Mouse (Mus musculus) limb, embryonic 14.5 days (tissue): ENCODE data around the gene Zbtb44. TPM values are rescaled to one million over a fixed set of nuclear protein-coding genes. Genes with fewer than 3 reads are reported as not detected.

Experiments used
- ATAC-seq: fragments of 200-750 bp; cut with Nextera tagmentation; 2 replicates; pipeline ENCODE4 v1.8.0; 2017; ENCODE audit warnings: low read depth, moderate number of reproducible peaks, moderate TSS enrichment; ENCODE audit not compliant: low FRiP score
- DNase-seq: peaks from one replicate; pipeline ENCODE4 v3.0.0-alpha.2; 2015; ENCODE audit warnings: low spot score
- H3K27ac ChIP-seq: fragments of 300-500 bp; sonication (generic); replicated peaks from 2 replicates; pipeline ENCODE4 v1.5.1; 2014; ENCODE audit warnings: low read depth, mild to moderate bottlenecking, low read length, moderate library complexity, mixed read lengths
- H3K27me3 ChIP-seq: fragments of 300-500 bp; sonication (generic); 2 replicates; pipeline ENCODE4 v1.6.1; 2014; ENCODE audit warnings: low read length, mixed read lengths; ENCODE audit not compliant: control insufficient read depth, insufficient read depth
- H3K36me3 ChIP-seq: fragments of 300-500 bp; sonication (generic); 2 replicates; pipeline ENCODE4 v1.6.1; 2014; ENCODE audit warnings: mild to moderate bottlenecking, low read length, moderate library complexity, mixed read lengths; ENCODE audit not compliant: control insufficient read depth, insufficient read depth
- H3K4me1 ChIP-seq: fragments of 300-500 bp; sonication (generic); 2 replicates; pipeline ENCODE4 v1.6.1; 2014; ENCODE audit warnings: antibody characterized with exemption, low read length, mixed read lengths; ENCODE audit not compliant: control insufficient read depth, insufficient read depth
- H3K4me2 ChIP-seq: fragments of 300-500 bp; sonication (generic); replicated peaks from 2 replicates; pipeline ENCODE4 v1.6.1; 2014; ENCODE audit warnings: low read depth, mild to moderate bottlenecking, low read length, moderate library complexity; ENCODE audit not compliant: severe bottlenecking
- H3K4me3 ChIP-seq: fragments of 300-500 bp; sonication (generic); replicated peaks from 2 replicates; pipeline ENCODE4 v1.5.1; 2014; ENCODE audit warnings: low read length
- H3K9ac ChIP-seq: fragments of 300-500 bp; sonication (generic); 2 replicates; pipeline ENCODE4 v1.6.1; 2014; ENCODE audit warnings: mild to moderate bottlenecking, low read depth, low read length, moderate library complexity; ENCODE audit not compliant: severe bottlenecking
- H3K9me3 ChIP-seq: fragments of 300-500 bp; sonication (generic); 2 replicates; pipeline ENCODE4 v1.6.1; 2016; ENCODE audit warnings: low read length; ENCODE audit not compliant: control insufficient read depth
- POLR2A ChIP-seq: fragments of 200-500 bp; IDR thresholded peaks from 2 replicates; pipeline ENCODE4 v1.8.0; 2012; ENCODE audit warnings: inconsistent platforms, mild to moderate bottlenecking, moderate library complexity, borderline replicate concordance; ENCODE audit not compliant: insufficient read depth, insufficient read length; ENCODE audit errors: extremely low read depth
- WGBS: fragments of 180-500 bp; shearing (Covaris S2); extraction: QIAGEN DNeasy Blood & Tissue Kit; methylation state at CpG from one replicate; pipeline ENCODE4 v1.1.7; 2014; 5-methylcytosine and 5-hydroxymethylcytosine counted together
- polyA plus RNA-seq, 2 experiments: library from polyadenylated mRNA; depleted of rRNA in 1 of 2; stranded (reverse) in 1 of 2; unstranded in 1 of 2; fragments of >200 nt; fragmentation: Nextera tagmentation in 1 of 2; extraction: Ambion mirVana in 1 of 2; gene quantifications; 2 replicates each; pipeline versions ENCODE4 v1.2.1 to v1.2.3; 2012 to 2014

The Zbtb44 gene
- polyA plus RNA-seq, 2 experiments: 6.9 to 8.3 TPM

DNA sequence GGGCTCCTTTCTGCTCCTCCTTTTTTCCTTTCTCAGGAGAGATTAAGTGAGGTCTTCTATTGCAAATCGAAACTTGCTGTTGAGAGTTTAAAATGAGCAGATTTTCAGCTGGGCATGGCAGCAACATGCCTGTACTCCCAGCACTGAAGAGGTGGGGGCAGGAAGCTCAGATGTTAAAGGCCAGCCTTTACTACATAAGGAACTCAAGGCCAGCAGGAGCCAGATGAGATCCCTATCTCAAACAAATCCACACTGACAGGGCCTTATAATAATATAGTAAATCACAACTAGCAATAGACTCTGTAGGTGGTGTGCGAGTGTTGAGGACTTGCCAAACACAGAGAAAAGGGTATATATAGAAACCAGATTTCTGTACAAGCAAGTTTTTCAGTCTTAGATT, 28.3 kb downstream of the Zbtb44 start:
- no peak overlapping the region for H3K9ac ChIP-seq
- H3K36me3 ChIP-seq: peaks cover 39% of the 10 kb centered on the region
- no peaks in the 10 kb centered on the region for H3K9me3 ChIP-seq
- DNase-seq (no peak), ATAC-seq (no peak)
- H3K4me1 ChIP-seq: no peaks in the 10 kb centered on the region
- H3K4me2 ChIP-seq: no peak overlapping the region
- 77% methylated on average over 2 of the region's 2 CpGs for WGBS
- no peaks in the 10 kb centered on the region for H3K27me3 ChIP-seq
- TF ChIP-seq POLR2A: no peak
- no peak overlapping the region for H3K4me3 ChIP-seq
- H3K27ac ChIP-seq: no peak overlapping the region

GRCm38 (mm10) chr9:31070706-31071105, 40.3 kb downstream of the Zbtb44 start:
- no peak for DNase-seq
- Histone ChIP-seq H3K9ac (no peak overlapping the region), H3K4me3 (no peak overlapping the region), H3K4me1 (0 out of 2 replicates have a peak, but pooled peaks cover 4% of the 10 kb centered on the region), H3K27ac (no peak overlapping the region), H3K27me3 (no peaks in the 10 kb centered on the region), H3K9me3 (no peaks in the 10 kb centered on the region), H3K4me2 (no peak overlapping the region), H3K36me3 (peaks cover 36% of the 10 kb centered on the region)
- 99% methylated on average over 8 of the region's 8 CpGs for WGBS
- no peak for TF ChIP-seq POLR2A
- ATAC-seq: no peak

DNA sequence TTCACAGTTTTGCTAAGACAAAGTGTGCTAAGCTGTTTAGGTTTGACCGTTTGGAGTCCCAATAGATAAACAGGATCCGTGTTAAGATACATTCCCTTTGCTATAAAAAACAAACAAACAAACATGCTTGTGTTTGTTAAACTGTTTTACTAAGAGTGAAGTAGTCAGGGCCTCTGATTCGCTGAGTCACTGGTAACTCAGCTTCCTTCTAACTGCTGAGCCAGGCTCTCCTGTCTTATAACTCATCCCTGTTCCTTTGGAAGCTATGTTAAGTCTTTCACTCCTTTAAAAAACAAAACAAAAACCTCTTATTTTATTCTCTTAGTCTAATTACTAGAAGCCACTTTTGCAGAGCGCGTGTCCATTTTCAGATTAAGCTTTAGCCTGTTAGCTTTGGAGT, 41.8 kb downstream of the Zbtb44 start:
- Histone ChIP-seq H3K9ac (no peak overlapping the region), H3K4me2 (no peak overlapping the region), H3K4me1 (no peaks in the 10 kb centered on the region), H3K36me3 (peaks cover 25% of the 10 kb centered on the region), H3K27me3 (no peaks in the 10 kb centered on the region), H3K4me3 (no peak overlapping the region), H3K9me3 (no peaks in the 10 kb centered on the region), H3K27ac (no peak overlapping the region)
- TF ChIP-seq POLR2A: no peak
- ATAC-seq (no peak), DNase-seq (no peak)
- WGBS: 87% methylated on average over 5 of the region's 5 CpGs

DNA sequence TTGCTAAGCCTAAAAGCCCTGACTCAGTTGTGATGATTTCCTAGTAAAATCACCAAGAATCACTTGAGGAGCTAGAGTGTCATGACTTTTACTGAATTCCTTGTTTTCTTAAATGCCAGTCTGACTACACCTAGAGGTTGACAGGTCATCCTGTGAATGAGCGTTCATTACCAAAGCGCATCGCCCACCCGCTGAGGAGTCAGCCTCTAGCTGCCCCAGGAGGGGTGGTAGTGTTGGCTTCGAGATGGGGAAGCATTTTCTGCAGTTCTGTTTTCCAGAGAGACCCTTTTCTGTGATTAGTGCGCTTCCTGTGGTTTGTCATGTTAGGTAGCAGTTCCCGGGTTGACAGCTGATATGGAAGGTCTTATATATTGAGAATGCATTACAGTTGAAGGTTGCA, 43.4 kb downstream of the Zbtb44 start:
- no peak for TF ChIP-seq POLR2A
- Histone ChIP-seq H3K27me3 (no peaks in the 10 kb centered on the region), H3K9me3 (no peaks in the 10 kb centered on the region), H3K27ac (no peak overlapping the region), H3K36me3 (peaks cover 16% of the 10 kb centered on the region), H3K4me3 (no peak overlapping the region), H3K9ac (no peak overlapping the region), H3K4me2 (no peak overlapping the region), H3K4me1 (no peaks in the 10 kb centered on the region)
- WGBS: 75% methylated on average over 7 of the region's 7 CpGs
- no peak for DNase-seq
- ATAC-seq: no peak

DNA sequence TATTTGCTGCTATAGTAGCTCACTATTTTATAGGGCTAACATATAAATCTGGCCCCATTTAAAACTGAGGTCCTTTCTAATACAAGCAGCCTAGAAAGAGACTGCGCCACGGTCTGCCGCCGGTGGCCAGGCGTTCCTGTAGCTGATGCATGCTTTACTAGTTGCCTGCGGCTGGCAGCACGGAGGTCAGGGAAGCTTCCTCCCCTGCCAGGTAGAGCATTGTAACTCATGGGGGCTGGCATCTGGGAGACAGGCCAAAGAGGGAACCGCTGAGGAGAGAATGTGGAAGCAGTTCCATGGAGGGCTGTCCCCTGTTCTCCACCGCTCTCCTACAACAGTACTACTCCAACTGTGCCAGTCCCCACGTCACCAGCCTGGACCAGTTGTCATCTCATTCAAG, 44.4 kb downstream of the Zbtb44 start:
- Histone ChIP-seq H3K9me3 (no peaks in the 10 kb centered on the region), H3K36me3 (peaks cover 7% of the 10 kb centered on the region), H3K27me3 (no peaks in the 10 kb centered on the region), H3K4me2 (no peak overlapping the region), H3K4me1 (no peaks in the 10 kb centered on the region), H3K27ac (no peak overlapping the region), H3K9ac (no peak overlapping the region), H3K4me3 (no peak overlapping the region)
- DNase-seq (no peak), ATAC-seq (no peak)
- WGBS: 80% methylated on average over 10 of the region's 10 CpGs
- TF ChIP-seq POLR2A: no peak

- DNase-seq: no peak
- 78% methylated on average over 6 of the region's 6 CpGs for WGBS
Measured at GRCm38 (mm10) chr9:31080726-31081125, 50.3 kb downstream of the Zbtb44 start.

More at GRCm38 (mm10) chr9:31080726-31081125, 50.3 kb downstream of the Zbtb44 start:
- H3K9ac ChIP-seq: no peak overlapping the region
- H3K36me3 ChIP-seq: no peaks in the 10 kb centered on the region
- H3K4me2 ChIP-seq: no peak overlapping the region
- no peak for ATAC-seq
- no peaks in the 10 kb centered on the region for H3K9me3 ChIP-seq
- no peak overlapping the region for H3K4me3 ChIP-seq
- H3K4me1 ChIP-seq: peaks cover 3% of the 10 kb centered on the region; the same call in 1 of the 2 replicates
- H3K27ac ChIP-seq: no peak overlapping the region
- TF ChIP-seq POLR2A: no peak
- H3K27me3 ChIP-seq: no peaks in the 10 kb centered on the region
